Mouse (Mus musculus) layer of hippocampus, adult 2 months (tissue): ENCODE results near the gene Txnrd3. TPM values are rescaled to one million over a fixed set of nuclear protein-coding genes. Genes with fewer than 3 reads are reported as not detected.

ENCODE experiments used
- DNase-seq, 2 experiments: peaks; one replicate each; pipeline ENCODE4 v3.0.0; 2022; ENCODE audit warnings: low spot score in 2 of 2
- H3K27ac ChIP-seq: fragments of 200-600 bp; 2 replicates; pipeline ENCODE4 v1.8.1; 2022
- H3K4me3 ChIP-seq: fragments of 200-600 bp; 2 replicates; pipeline ENCODE4 v1.8.1; 2022; ENCODE audit warnings: mild to moderate bottlenecking
- CTCF ChIP-seq: fragments of 200-600 bp; conservative IDR thresholded peaks from 2 replicates; pipeline ENCODE4 v1.8.1; 2022; ENCODE audit warnings: antibody characterized with exemption, mild to moderate bottlenecking, moderate library complexity
- long read RNA-seq, 2 experiments: library from polyadenylated mRNA; stranded (forward); transcript quantifications; one replicate each; pipeline ENCODE4 v2.0.0; 2021; ENCODE audit warnings: borderline mapping rate in 2 of 2
- total RNA-seq, 2 experiments: library from RNA; stranded (reverse); gene quantifications; 2 replicates each; pipeline ENCODE4 v1.2.3; 2021

The Txnrd3 gene
- total RNA-seq: 1 to 10 TPM; 3.6 to 3.9 TPM
- long read RNA-seq, experiment 1, transcript Txnrd3-201 (16 exons, 2,836 nt): major isoform, 5 of 9 reads
- long read RNA-seq, experiment 1, partial matches to known transcripts: 2 of 9 reads
- long read RNA-seq, experiment 1, other reads (novel, unspliced or antisense): 2 of 9 reads
- long read RNA-seq, experiment 2, partial matches to known transcripts: 1 of 3 reads
- long read RNA-seq, experiment 2, other reads (novel, unspliced or antisense): 0 of 3 reads

GRCm38 (mm10) chr6:89643798-89644270, at the start of gene Txnrd3:
Gene Txnrd3 (plus strand): TSS chr6:89643988.
- Histone ChIP-seq H3K4me3 (peak within 1 kb of the TSS; percentile 84), H3K27ac (peak within 1 kb of the TSS; percentile 76)
- peak; percentile 82 to 89 for DNase-seq
- TF ChIP-seq CTCF: peak; percentile 60

- TF ChIP-seq CTCF: no peak
- peak; percentile 95 to 96 for DNase-seq
- Histone ChIP-seq H3K27ac (peak within 1 kb of the TSS; percentile 83), H3K4me3 (peak within 1 kb of the TSS; percentile 68)
Measured at GRCm38 (mm10) chr6:89595018-89595776, 48.6 kb upstream of the Txnrd3 start, which contains the start of gene Chchd6. Gene Chchd6 (minus strand): TSS chr6:89595652.

- Histone ChIP-seq H3K4me3 (peak overlapping the region; percentile 68), H3K27ac (no peak overlapping the region)
- TF ChIP-seq CTCF: no peak
- no peak for DNase-seq
Measured at GRCm38 (mm10) chr6:89595777-89596146, 48.0 kb upstream of the Txnrd3 start.

- H3K27ac ChIP-seq: no peak overlapping the region
- H3K4me3 ChIP-seq: no peak overlapping the region
- DNase-seq: no peak
- no peak for TF ChIP-seq CTCF
Measured at GRCm38 (mm10) chr6:89596510-89596909, 47.3 kb upstream of the Txnrd3 start.

GRCm38 (mm10) chr6:89606096-89606495, 37.7 kb upstream of the Txnrd3 start:
- no peak for DNase-seq
- Histone ChIP-seq H3K27ac (no peak overlapping the region), H3K4me3 (no peak overlapping the region)
- TF ChIP-seq CTCF: no peak

GRCm38 (mm10) chr6:89607999-89608398, 35.8 kb upstream of the Txnrd3 start:
- Histone ChIP-seq H3K27ac (no peak overlapping the region), H3K4me3 (no peak overlapping the region)
- no peak for DNase-seq
- peak; percentile 58 for TF ChIP-seq CTCF

GRCm38 (mm10) chr6:89613336-89614106, 30.3 kb upstream of the Txnrd3 start:
- H3K4me3 ChIP-seq: peak overlapping the region; percentile 18; the same call in 1 of the 2 replicates
- peak overlapping the region; percentile 49; the same call in 1 of the 2 replicates for H3K27ac ChIP-seq
- DNase-seq: peak; percentile 71 to 75
- no peak for TF ChIP-seq CTCF

- no peak overlapping the region for H3K4me3 ChIP-seq
- H3K27ac ChIP-seq: peak overlapping the region; percentile 28; the same call in 1 of the 2 replicates
- no peak for DNase-seq
- no peak for TF ChIP-seq CTCF
Measured at GRCm38 (mm10) chr6:89614107-89614471, 29.7 kb upstream of the Txnrd3 start.

GRCm38 (mm10) chr6:89614596-89615372, 29.0 kb upstream of the Txnrd3 start:
- no peak for DNase-seq
- Histone ChIP-seq H3K4me3 (no peak overlapping the region), H3K27ac (no peak overlapping the region)
- no peak for TF ChIP-seq CTCF

- no peak overlapping the region for H3K4me3 ChIP-seq
- H3K27ac ChIP-seq: no peak overlapping the region
- DNase-seq: no peak
- no peak for TF ChIP-seq CTCF
Measured at GRCm38 (mm10) chr6:89615373-89615755, 28.4 kb upstream of the Txnrd3 start.

GRCm38 (mm10) chr6:89622647-89623046, 21.1 kb upstream of the Txnrd3 start:
- no peak overlapping the region for H3K27ac ChIP-seq
- H3K4me3 ChIP-seq: no peak overlapping the region
- no peak for DNase-seq
- TF ChIP-seq CTCF: peak; percentile 41

- Histone ChIP-seq H3K27ac (no peak overlapping the region), H3K4me3 (no peak overlapping the region)
- no peak for TF ChIP-seq CTCF
Measured at GRCm38 (mm10) chr6:89628045-89628785, 15.6 kb upstream of the Txnrd3 start.

More at GRCm38 (mm10) chr6:89628045-89628785, 15.6 kb upstream of the Txnrd3 start:
- DNase-seq: no peak
